Mouse (Mus musculus): ENCODE data around the gene Iqsec3. TPM values are rescaled to one million over a fixed set of nuclear protein-coding genes. Genes with fewer than 3 reads are reported as not detected.

Gene Iqsec3
- total RNA-seq, 2 experiments from 2014 or later, result not detected

DNA sequence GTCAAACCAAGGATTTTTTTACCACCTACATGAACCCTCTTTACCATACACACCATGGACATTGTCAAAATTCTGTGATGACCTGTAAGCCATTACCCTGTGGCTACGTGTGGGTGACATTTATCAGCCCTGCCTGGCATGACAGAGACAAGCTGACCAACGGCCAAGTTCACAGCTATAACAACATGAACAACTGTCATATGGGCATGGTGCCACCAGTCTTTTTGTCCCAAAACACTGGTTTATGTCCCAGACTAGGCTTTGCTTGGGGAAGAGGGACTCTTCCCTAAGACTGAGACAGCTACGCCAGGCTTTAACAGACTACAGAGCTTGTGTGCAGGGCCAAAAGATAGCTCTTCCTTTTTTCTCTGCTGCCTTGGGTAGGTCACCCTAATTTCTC, 16.8 kb downstream of the Iqsec3 start:
- no peak for ATAC-seq (replicated peaks; ENCODE audit: low FRiP score, poor library complexity, severe bottlenecking)

DNA sequence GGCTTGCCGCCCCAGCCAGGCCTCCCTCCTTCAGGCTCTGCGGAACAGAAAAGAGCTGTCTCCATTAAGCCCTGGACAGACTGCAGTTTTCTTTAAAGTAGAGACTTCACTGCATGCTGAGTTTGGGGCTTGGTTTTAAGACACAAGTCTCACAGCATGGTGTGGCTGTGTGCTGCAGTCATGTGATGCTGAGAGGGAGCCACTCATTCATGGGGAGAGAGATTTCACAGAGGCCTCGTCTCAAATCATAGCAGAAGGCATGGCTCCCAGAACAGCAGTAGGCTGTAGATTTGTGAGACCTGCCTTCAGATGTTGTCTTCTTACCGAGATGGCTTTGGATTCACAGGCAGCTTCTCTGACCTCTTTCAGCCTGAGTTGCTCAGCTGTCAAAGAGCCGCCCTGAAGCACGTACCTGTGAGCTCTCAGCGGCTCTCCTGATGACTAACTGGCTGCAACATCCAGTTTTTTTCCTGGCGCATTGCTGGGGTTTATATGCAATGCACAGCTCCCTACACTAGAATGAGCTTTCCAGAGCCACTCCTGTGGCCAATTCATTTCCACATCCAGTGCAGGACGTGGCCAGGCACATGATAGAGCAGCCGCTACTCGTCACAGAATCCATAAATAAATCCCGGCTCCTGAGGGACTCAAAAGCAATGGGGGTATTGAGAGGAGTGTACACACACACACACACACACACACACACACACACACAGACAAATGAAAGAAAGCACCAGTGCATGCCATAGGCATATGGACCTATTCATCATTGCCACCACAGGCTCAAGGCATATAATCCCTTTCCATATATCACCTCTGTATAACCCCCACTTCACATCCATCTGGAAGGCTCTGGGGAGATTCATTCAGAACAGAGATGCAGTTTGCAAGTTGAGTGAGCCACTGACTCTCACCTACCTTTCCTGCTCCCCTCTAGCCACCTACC, 18.7 kb downstream of the Iqsec3 start:
- no peak for ATAC-seq (replicated peaks; ENCODE audit: low FRiP score, poor library complexity, severe bottlenecking)

GRCm38 (mm10) chr6:121453776-121454175, 19.7 kb downstream of the Iqsec3 start:
- ATAC-seq (replicated peaks; ENCODE audit: low FRiP score, poor library complexity, severe bottlenecking), result no peak

- no peak for ATAC-seq (replicated peaks; ENCODE audit: low FRiP score, poor library complexity, severe bottlenecking)
Observed at GRCm38 (mm10) chr6:121451703-121452102, 21.8 kb downstream of the Iqsec3 start.

DNA sequence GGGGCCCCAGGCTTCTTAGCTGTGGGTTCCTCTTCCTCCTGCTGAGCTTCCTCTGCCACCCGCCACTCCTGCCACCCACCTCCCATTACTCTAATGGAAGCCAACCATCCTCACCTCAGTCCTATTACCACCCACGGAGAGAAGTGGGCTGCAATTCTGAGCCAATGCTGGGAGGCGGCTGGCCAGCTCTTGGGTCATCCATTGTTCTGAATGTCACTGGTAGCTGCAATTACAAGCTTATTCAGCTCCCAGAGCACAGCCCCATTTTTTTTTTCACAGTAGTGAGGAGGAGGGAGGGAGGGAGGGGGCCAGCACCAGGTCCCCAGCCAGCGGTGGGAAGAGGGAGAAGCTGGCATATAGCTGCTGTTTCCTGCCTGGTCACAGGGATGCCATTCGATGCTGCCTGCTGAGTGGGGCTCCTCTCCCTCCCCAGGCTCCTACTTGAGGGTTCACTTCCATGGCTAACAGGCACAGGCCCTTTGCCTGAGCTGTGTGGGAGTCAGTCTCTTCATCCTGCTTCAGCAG, 32.7 kb downstream of the Iqsec3 start:
- no peak for ATAC-seq (replicated peaks; ENCODE audit: low FRiP score, poor library complexity, severe bottlenecking)

DNA sequence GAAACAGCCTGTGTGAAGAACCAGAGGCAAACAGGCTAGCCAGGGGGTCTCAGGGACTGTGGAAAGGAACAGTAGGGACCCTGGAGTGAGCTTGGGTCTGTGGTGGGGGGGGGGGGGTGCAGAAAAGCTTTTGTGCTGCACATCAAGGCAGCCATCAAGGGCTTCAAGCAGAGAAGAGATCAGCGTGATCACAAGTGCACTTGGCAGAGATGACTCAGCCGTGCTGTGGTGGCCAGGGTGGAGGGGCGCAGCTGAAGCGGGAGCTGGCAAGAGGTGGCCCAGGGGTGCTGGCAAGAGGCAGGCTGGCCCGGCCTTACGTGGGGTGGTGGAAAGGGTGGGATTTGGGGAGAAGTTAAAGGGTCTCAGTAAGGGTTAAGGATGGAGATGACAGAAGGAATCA, 48.6 kb downstream of the Iqsec3 start:
- no peak for ATAC-seq (replicated peaks; ENCODE audit: low FRiP score, poor library complexity, severe bottlenecking)

DNA sequence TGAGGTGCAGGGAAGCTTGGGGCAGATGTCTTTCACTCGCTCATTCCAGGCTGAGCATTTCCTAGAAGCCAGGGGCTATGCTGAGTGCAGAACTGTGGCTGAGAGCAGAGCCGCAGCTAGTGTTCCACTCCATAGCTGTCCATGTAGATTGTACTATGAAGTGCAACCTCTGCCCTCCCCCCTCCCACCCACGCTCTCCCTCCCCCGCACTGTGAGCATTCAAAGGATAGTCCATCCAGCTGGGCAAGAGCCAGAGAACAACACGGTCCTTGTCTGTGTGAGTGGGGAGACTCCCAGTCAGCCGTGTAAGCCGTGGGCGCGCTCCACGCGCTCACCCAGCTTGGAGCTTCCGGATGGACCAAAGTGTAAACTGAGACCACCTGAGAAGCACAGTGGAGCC, 49.1 kb downstream of the Iqsec3 start:
- no peak for ATAC-seq (replicated peaks; ENCODE audit: low FRiP score, poor library complexity, severe bottlenecking)

GRCm38 (mm10) chr6:121412558-121413297, 60.8 kb downstream of the Iqsec3 start:
- ATAC-seq (replicated peaks; ENCODE audit: low FRiP score, poor library complexity, severe bottlenecking), result no peak

GRCm38 (mm10) chr6:121407571-121408011, 65.9 kb downstream of the Iqsec3 start:
- no peak for ATAC-seq (replicated peaks; ENCODE audit: low FRiP score, poor library complexity, severe bottlenecking)

- no peak for ATAC-seq (replicated peaks; ENCODE audit: low FRiP score, poor library complexity, severe bottlenecking)
Observed at GRCm38 (mm10) chr6:121405311-121405710, 68.2 kb downstream of the Iqsec3 start.

GRCm38 (mm10) chr6:121402661-121403244, 70.7 kb downstream of the Iqsec3 start:
- no peak for ATAC-seq (replicated peaks; ENCODE audit: low FRiP score, poor library complexity, severe bottlenecking)

- ATAC-seq (replicated peaks; ENCODE audit: low FRiP score, poor library complexity, severe bottlenecking), result no peak
Observed at GRCm38 (mm10) chr6:121401826-121402660, 71.4 kb downstream of the Iqsec3 start.

GRCm38 (mm10) chr6:121401140-121401539, 72.3 kb downstream of the Iqsec3 start:
- ATAC-seq (replicated peaks; ENCODE audit: low FRiP score, poor library complexity, severe bottlenecking), result no peak

GRCm38 (mm10) chr6:121392610-121393252, 80.7 kb downstream of the Iqsec3 start:
- no peak for ATAC-seq (replicated peaks; ENCODE audit: low FRiP score, poor library complexity, severe bottlenecking)

- no peak for ATAC-seq (replicated peaks; ENCODE audit: low FRiP score, poor library complexity, severe bottlenecking)
Observed at GRCm38 (mm10) chr6:121385397-121385796, 88.1 kb downstream of the Iqsec3 start.

- no peak for ATAC-seq (replicated peaks; ENCODE audit: low FRiP score, poor library complexity, severe bottlenecking)
Observed at GRCm38 (mm10) chr6:121382071-121382470, 91.4 kb downstream of the Iqsec3 start.

DNA sequence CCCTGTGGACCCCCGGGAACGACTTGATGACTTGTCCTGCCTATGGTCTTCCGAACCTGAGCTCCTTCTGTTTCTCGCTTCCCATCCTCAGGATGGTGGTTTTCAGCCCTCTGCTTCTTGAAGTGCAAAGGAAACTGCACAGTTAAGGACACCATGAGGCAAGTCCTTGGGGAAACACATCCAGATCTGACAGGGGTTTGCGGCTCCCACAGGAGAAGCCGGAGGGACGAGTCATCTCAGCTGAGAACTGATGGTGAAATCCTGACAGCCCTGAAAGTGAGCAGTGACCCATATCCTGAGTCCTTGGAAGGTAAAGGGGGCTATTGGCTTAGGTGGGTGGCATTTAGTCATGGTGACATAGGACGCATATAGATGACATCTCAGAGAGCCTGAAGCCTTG, 92.9 kb downstream of the Iqsec3 start:
- ATAC-seq (replicated peaks; ENCODE audit: low FRiP score, poor library complexity, severe bottlenecking), result no peak

DNA sequence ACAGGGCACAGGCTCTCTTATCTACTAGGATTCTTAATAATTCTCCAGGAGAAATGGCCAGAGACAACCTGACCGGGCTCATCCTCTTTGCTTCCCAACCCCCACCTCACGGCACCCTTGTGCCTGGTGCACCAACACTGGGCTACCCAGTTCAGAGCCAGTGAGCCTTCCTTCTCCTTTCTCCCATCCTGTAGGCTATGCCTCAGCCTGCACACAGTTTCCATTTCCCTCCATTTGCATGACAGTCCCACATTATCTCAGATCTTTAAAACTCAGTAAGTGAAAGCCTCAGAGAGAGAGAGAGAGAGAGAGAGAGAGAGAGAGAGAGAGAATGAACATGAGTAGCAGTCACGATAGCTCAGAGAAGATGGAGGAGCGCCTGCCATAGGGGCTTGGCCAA, 95.2 kb downstream of the Iqsec3 start:
- no peak for ATAC-seq (replicated peaks; ENCODE audit: low FRiP score, poor library complexity, severe bottlenecking)

GRCm38 (mm10) chr6:121376159-121376558, 97.3 kb downstream of the Iqsec3 start:
- no peak for ATAC-seq (replicated peaks; ENCODE audit: low FRiP score, poor library complexity, severe bottlenecking)
